7 mouse cellular contexts compared by ENCODE assay signal in genomic region chr13:23683755-23684281, GRCm38 (mm10). TPM values are rescaled to one million over a fixed set of nuclear protein-coding genes. Genes with fewer than 3 reads are reported as not detected.
DNase-seq lines count a peak whose midpoint lies in the region; ATAC-seq lines count a peak whose summit lies in the region.

Gene Hist1h2ac, minus strand, starts transcription at chr13:23683948.
Gene Hist1h2bc, plus strand, starts transcription at chr13:23684199.

- peak; percentile 97 for ATAC-seq in intestine, embryonic 15.5 days

- H3K4me2 ChIP-seq in intestine, embryonic 15.5 days (replicated peaks), result peak within 1 kb of the TSS; percentile 56

- peak; percentile 91 for DNase-seq in adrenal gland, adult 2 months
- peak; percentile 84 for DNase-seq in embryo, embryonic 11.5 days (ENCODE audit: low read depth, low spot score)
- peak; percentile 33 to 64 for DNase-seq in gastrocnemius, postnatal 36 days
- DNase-seq in left cerebral cortex, postnatal 25 days (ENCODE audit: low spot score in 2 of 2), result peak; percentile 91 to 98
- peak; percentile 87 for DNase-seq in midbrain, embryonic 10.5 days (ENCODE audit: low spot score)
- DNase-seq in right cerebral cortex, postnatal 4 days, result peak; percentile 56

- H3K27me3 ChIP-seq in intestine, embryonic 15.5 days (replicated peaks), result no peaks in the 10 kb centered on the region
- no peaks in the 10 kb centered on the region for H3K27me3 ChIP-seq in midbrain, embryonic 10.5 days (ENCODE audit: low read depth, poor library complexity, severe bottlenecking)

- peaks cover 6% of the 10 kb centered on the region for H3K4me1 ChIP-seq in intestine, embryonic 15.5 days (replicated peaks)
- peaks cover 29% of the 10 kb centered on the region for H3K4me1 ChIP-seq in midbrain, embryonic 10.5 days

- no peaks in the 10 kb centered on the region for H3K36me3 ChIP-seq in intestine, embryonic 15.5 days
- H3K36me3 ChIP-seq in midbrain, embryonic 10.5 days, result no peaks in the 10 kb centered on the region

- intact Hi-C loops in gastrocnemius, postnatal 36 days (cut with DNase I), result loop anchor here (5.0 to 10.0 kb wide), 3 partner anchors 57 to 1949 kb away; partner anchors contain the start of genes Abt1 and Hist1h4j
- intact Hi-C loops in left cerebral cortex, postnatal 25 days (cut with DNase I), result loop anchor here (1.0 to 10.0 kb wide), 8 partner anchors 14 to 1967 kb away; partner anchors contain the start of genes Hist1h1e, Hist1h2ag, Hist1h2ai and Hist1h2bj

- no peaks in the 10 kb centered on the region for H3K9me3 ChIP-seq in intestine, embryonic 15.5 days
- no peaks in the 10 kb centered on the region for H3K9me3 ChIP-seq in midbrain, embryonic 10.5 days (replicated peaks)

- H3K27ac ChIP-seq in intestine, embryonic 15.5 days, result peak within 1 kb of the TSS; percentile 97
- peak within 1 kb of the TSS; percentile 92 for H3K27ac ChIP-seq in midbrain, embryonic 10.5 days (replicated peaks)

- H3K4me3 ChIP-seq in intestine, embryonic 15.5 days (replicated peaks), result peak within 1 kb of the TSS; percentile 41
- H3K4me3 ChIP-seq in midbrain, embryonic 10.5 days, result peak within 1 kb of the TSS; percentile 59

- peak within 1 kb of the TSS; percentile 57 for H3K9ac ChIP-seq in intestine, embryonic 15.5 days

- 0% methylated on average over 32 of the region's 32 CpGs for WGBS in intestine, embryonic 15.5 days
- WGBS in midbrain, embryonic 10.5 days, result 0% methylated on average over 31 of the region's 32 CpGs

RNA-seq across cellular contexts. Expression of gene Hist1h2ac, which starts in this region (rescaled TPM):
- 1 to 10 TPM; 2.0 to 2.5 TPM for total RNA-seq in adrenal gland, adult 2 months (2021)
- polyA plus RNA-seq in adrenal gland, adult 2 months (2012; rRNA removed), result 0.34 and 0.87 TPM in 2 replicates
- total RNA-seq in gastrocnemius, postnatal 36 days (2021), result 1 to 10 TPM; 1.3 to 1.4 TPM
- polyA plus RNA-seq in intestine, embryonic 15.5 days (2015; fragmentation: Nextera tagmentation; extraction: Ambion mirVana), result 1.3 and 1.5 TPM in 2 replicates
- total RNA-seq in left cerebral cortex, postnatal 25 days (2021), result 1 to 10 TPM; 2.1 to 2.4 TPM
- polyA plus RNA-seq in midbrain, embryonic 10.5 days (2016; fragmentation: Nextera tagmentation; extraction: Ambion mirVana), result 1.3 TPM in 2 replicates

RNA-seq across cellular contexts. Expression of gene Hist1h2bc, which starts in this region (rescaled TPM):
- total RNA-seq in adrenal gland, adult 2 months (2021), result 100 to 1,000 TPM; 143 to 210 TPM
- polyA plus RNA-seq in adrenal gland, adult 2 months (2012; rRNA removed), result 308 and 343 TPM in 2 replicates
- total RNA-seq in gastrocnemius, postnatal 36 days (2021), result 10 to 100 TPM; 65.6 to 72.3 TPM
- polyA plus RNA-seq in intestine, embryonic 15.5 days (2015; fragmentation: Nextera tagmentation; extraction: Ambion mirVana), result 79.3 and 89.9 TPM in 2 replicates
- 10 to 100 TPM; 32.7 to 35.0 TPM for total RNA-seq in left cerebral cortex, postnatal 25 days (2021)
- 22.1 and 23.9 TPM in 2 replicates for polyA plus RNA-seq in midbrain, embryonic 10.5 days (2016; fragmentation: Nextera tagmentation; extraction: Ambion mirVana)

Comparison
In these comparisons a context has a peak if more than half of its experiments do, and no peak if none do; other contexts are left out.
1. Peak in every context shown above with its lines: DNase-seq, ATAC-seq, H3K4me3 ChIP-seq and H3K27ac ChIP-seq.